Mouse (Mus musculus) liver, embryonic 14.5 days (tissue): ENCODE results near the gene Ing2. TPM values are rescaled to one million over a fixed set of nuclear protein-coding genes. Genes with fewer than 3 reads are reported as not detected.

ENCODE experiments used
- ATAC-seq: fragments of 200-750 bp; cut with Nextera tagmentation; 2 replicates; pipeline ENCODE4 v1.8.0; 2017; ENCODE audit warnings: moderate number of reproducible peaks, mild to moderate bottlenecking, moderate library complexity; ENCODE audit not compliant: insufficient read depth
- DNase-seq, 3 experiments: peaks; one replicate each; pipeline ENCODE4 v3.0.0-alpha.2; 2012 to 2013; ENCODE audit warnings: low read depth in 3 of 3, low spot score in 3 of 3
- H3K27ac ChIP-seq: fragments of 300-500 bp; sonication (generic); 2 replicates; pipeline ENCODE4 v1.5.1; 2014; ENCODE audit warnings: moderate library complexity, mild to moderate bottlenecking, control low read depth, inconsistent platforms
- H3K27me3 ChIP-seq: fragments of 300-500 bp; sonication (generic); 2 replicates; pipeline ENCODE4 v1.6.1; 2014; ENCODE audit warnings: mild to moderate bottlenecking, low read length, moderate library complexity; ENCODE audit not compliant: control insufficient read depth, insufficient read depth
- H3K36me3 ChIP-seq: fragments of 300-500 bp; sonication (generic); replicated peaks from 2 replicates; pipeline ENCODE4 v1.6.1; 2014; ENCODE audit warnings: low read depth; ENCODE audit not compliant: control insufficient read depth, insufficient read depth
- H3K4me1 ChIP-seq, 2 experiments: fragments of 200-500 bp in 1 of 2; fragments of 300-500 bp in 1 of 2; sonication (generic) in 1 of 2; replicated peaks; 2 replicates each; pipeline ENCODE4 v1.6.1; 2012 to 2014; ENCODE audit warnings: antibody characterized with exemption in 1 of 2, inconsistent platforms in 1 of 2, low read length in 1 of 2; ENCODE audit not compliant: control insufficient read depth in 2 of 2, insufficient read depth in 2 of 2
- H3K4me2 ChIP-seq: fragments of 300-500 bp; sonication (generic); 2 replicates; pipeline ENCODE4 v1.6.1; 2014; ENCODE audit warnings: low read depth, mild to moderate bottlenecking, control low read depth, moderate library complexity
- H3K4me3 ChIP-seq, 2 experiments: fragments of 200-500 bp in 1 of 2; fragments of 300-500 bp in 1 of 2; sonication (generic) in 1 of 2; 2 replicates each; pipeline ENCODE4 v1.5.1; 2012 to 2014; ENCODE audit warnings: low read depth in 2 of 2, low read length in 2 of 2, mild to moderate bottlenecking in 2 of 2, control low read depth in 1 of 2, inconsistent platforms in 1 of 2, moderate library complexity in 1 of 2; ENCODE audit not compliant: insufficient read depth in 1 of 2
- H3K9ac ChIP-seq: fragments of 300-500 bp; sonication (generic); replicated peaks from 2 replicates; pipeline ENCODE4 v1.6.1; 2014; ENCODE audit warnings: mild to moderate bottlenecking, control low read depth, moderate library complexity
- H3K9me3 ChIP-seq: fragments of 300-500 bp; sonication (generic); 2 replicates; pipeline ENCODE4 v1.6.1; 2016; ENCODE audit warnings: low read length, mixed read lengths; ENCODE audit not compliant: control insufficient read depth
- CTCF ChIP-seq: IDR thresholded peaks from 2 replicates; pipeline ENCODE4 v1.5.1; 2016; ENCODE audit warnings: antibody characterized with exemption, low read depth, control low read depth
- EP300 ChIP-seq: IDR thresholded peaks from 2 replicates; pipeline ENCODE4 v1.6.1; 2016; ENCODE audit warnings: antibody characterized with exemption, low read depth
- WGBS: fragments of 180-500 bp; shearing (Covaris S2); extraction: QIAGEN DNeasy Blood & Tissue Kit; methylation state at CpG from one replicate; pipeline ENCODE4 v1.1.7; 2014; ENCODE audit not compliant: insufficient replicate concordance; 5-methylcytosine and 5-hydroxymethylcytosine counted together
- polyA plus RNA-seq, 2 experiments: library from polyadenylated mRNA; depleted of rRNA in 1 of 2; stranded (reverse) in 1 of 2; unstranded in 1 of 2; fragments of >200 nt; fragmentation: Nextera tagmentation in 1 of 2; extraction: Ambion mirVana in 1 of 2; gene quantifications; 2 replicates each; pipeline versions ENCODE4 v1.2.1 to v1.2.3; 2012 to 2014

Ing2 gene
- polyA plus RNA-seq, 2 experiments = 8.9 to 14.1 TPM

DNA sequence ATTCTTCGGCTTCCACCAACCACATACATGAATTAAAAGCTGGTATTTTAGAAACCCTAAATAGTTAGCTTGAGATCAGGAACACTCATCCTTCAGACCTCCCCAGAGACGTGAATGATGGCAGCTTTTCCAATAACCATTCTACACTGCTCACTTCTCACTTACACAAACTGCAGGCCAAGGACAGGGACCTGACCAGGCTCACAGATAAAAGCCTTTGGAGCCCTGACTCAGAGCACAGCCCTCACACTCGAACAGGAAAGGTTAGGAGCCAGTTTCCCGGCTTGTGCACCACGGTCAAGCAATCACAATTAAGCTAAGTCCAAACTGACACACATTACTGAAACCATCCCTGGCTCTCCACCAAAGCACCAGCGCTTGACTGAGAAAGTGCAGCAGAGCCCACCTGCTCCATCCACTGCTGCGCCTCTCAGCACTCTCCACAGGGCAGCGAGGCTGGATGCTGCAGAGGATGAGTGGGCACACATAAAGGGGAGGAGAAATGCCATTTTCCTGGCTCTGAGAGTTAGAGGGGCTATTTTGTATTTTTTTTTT is 11.0 kb downstream of the Ing2 start:
- WGBS = 76% methylated on average over 8 of the region's 8 CpGs
- H3K27ac ChIP-seq = no peak overlapping the region
- no peak for TF ChIP-seq CTCF
- no peak for TF ChIP-seq EP300
- H3K9ac ChIP-seq = no peak overlapping the region
- no peak overlapping the region for H3K4me3 ChIP-seq
- no peak overlapping the region for H3K4me2 ChIP-seq
- peaks cover 9% of the 10 kb centered on the region for H3K36me3 ChIP-seq
- DNase-seq (no peak), ATAC-seq (no peak)
- no peaks in the 10 kb centered on the region for H3K27me3 ChIP-seq
- H3K4me1 ChIP-seq = no peaks in the 10 kb centered on the region
- H3K9me3 ChIP-seq = no peaks in the 10 kb centered on the region

DNA sequence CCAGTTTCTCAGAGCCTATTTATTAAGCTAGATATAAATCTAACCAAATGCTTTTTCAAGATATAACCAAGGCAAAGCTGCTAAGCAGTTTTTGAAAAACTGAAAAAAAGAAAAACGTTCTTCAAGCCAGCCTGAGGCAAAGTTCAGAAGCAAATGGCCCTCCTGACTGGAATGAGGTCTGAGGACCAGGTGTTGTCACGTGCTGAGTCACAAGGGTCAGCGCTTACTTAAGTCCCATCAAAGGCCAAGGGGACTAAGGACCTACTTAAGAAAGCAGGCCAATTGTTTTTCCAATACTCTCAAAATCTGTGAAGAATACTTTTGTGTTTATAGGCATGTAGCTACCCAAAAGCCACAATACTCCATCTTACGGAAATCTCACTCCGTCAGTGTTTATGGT is 12.2 kb downstream of the Ing2 start:
- H3K27me3 ChIP-seq = no peaks in the 10 kb centered on the region
- peaks cover 3% of the 10 kb centered on the region; the same call in 1 of the 2 replicates for H3K36me3 ChIP-seq
- no peak overlapping the region for H3K4me2 ChIP-seq
- H3K9me3 ChIP-seq = no peaks in the 10 kb centered on the region
- WGBS = 85% methylated on average over 5 of the region's 5 CpGs
- no peak for DNase-seq
- no peaks in the 10 kb centered on the region for H3K4me1 ChIP-seq
- H3K4me3 ChIP-seq = no peak overlapping the region
- no peak for ATAC-seq
- TF ChIP-seq EP300 (no peak), CTCF (no peak)
- H3K9ac ChIP-seq = no peak overlapping the region
- H3K27ac ChIP-seq = no peak overlapping the region

DNA sequence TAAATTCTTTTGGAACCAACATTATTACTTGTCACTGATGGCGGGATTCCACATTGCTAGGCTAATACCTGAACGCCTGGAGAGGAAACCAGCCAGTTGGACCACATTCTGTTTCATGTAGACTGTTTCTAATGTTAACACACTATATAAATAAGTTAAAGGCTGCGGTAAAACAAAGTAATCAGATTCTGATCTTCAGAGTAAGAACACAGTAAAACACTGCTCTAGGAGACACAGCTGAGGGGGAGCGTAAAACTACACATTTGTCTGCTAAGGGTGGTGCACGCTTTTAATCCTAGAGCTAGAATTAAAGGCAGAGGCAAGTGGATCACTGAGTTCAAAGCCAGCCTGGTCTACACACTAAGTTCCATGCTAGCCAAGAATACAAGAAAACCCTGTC is 12.6 kb downstream of the Ing2 start:
- Histone ChIP-seq H3K9me3 (no peaks in the 10 kb centered on the region), H3K4me1 (no peaks in the 10 kb centered on the region), H3K4me2 (no peak overlapping the region), H3K36me3 (no peaks in the 10 kb centered on the region), H3K4me3 (no peak overlapping the region), H3K27ac (no peak overlapping the region), H3K27me3 (no peaks in the 10 kb centered on the region), H3K9ac (no peak overlapping the region)
- ATAC-seq (no peak), DNase-seq (no peak)
- WGBS = 87% methylated on average over 5 of the region's 5 CpGs
- TF ChIP-seq EP300 (no peak), CTCF (no peak)

DNA sequence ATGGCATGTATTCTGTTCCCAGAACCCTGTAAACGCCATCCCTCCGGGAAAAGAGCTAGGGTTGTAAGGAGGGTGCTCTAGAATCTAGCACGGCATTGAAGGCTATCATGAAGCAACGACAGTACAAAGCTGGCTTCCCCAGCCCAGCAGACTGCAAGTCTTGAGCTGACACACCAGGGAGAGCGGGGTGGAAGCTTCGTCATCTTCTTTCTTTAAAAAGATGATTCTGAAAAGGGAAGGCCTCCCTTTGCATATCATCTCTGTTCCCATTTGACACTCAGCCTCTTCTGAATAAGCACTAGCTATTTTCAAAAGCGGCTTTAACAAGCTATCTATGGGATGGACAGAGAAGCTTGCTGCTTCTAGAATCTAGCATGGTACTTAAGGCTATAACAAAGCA is 15.0 kb downstream of the Ing2 start:
- 79% methylated on average over 7 of the region's 7 CpGs for WGBS
- DNase-seq = no peak
- ATAC-seq = no peak

DNA sequence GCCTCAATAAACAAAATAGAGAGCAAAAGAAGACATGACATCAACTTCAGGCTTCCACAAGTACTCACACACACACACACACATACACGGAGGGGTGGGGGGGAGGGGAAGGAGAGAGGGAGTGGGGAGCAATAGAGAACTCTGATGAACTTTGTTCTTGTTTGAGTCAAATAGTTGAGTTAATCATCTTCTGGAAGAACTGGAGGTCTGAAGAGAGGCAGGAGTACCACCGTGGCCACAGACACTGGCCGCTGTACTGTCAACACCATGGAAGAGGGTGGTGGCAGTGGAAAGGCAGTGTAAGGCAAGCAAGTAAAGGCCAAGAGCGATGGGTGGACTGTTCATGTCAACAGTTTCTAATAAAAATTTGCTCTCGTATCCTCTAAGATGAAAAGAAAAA is 15.9 kb downstream of the Ing2 start:
- TF ChIP-seq CTCF (no peak), EP300 (no peak)
- H3K4me3 ChIP-seq = no peak overlapping the region
- H3K4me2 ChIP-seq = no peak overlapping the region
- DNase-seq = no peak
- H3K36me3 ChIP-seq = no peaks in the 10 kb centered on the region
- ATAC-seq = no peak
- H3K9me3 ChIP-seq = no peaks in the 10 kb centered on the region
- H3K4me1 ChIP-seq = no peaks in the 10 kb centered on the region
- H3K27me3 ChIP-seq = no peaks in the 10 kb centered on the region
- no peak overlapping the region for H3K9ac ChIP-seq
- no peak overlapping the region for H3K27ac ChIP-seq
- WGBS = 70% methylated on average over 5 of the region's 5 CpGs

More for the DNA sequence above, 15.0 kb downstream of the Ing2 start:
- no peak overlapping the region for H3K4me2 ChIP-seq
- TF ChIP-seq CTCF (no peak), EP300 (no peak)
- no peaks in the 10 kb centered on the region for H3K9me3 ChIP-seq
- no peak overlapping the region for H3K9ac ChIP-seq
- no peak overlapping the region for H3K27ac ChIP-seq
- no peaks in the 10 kb centered on the region for H3K27me3 ChIP-seq
- no peaks in the 10 kb centered on the region for H3K36me3 ChIP-seq
- H3K4me1 ChIP-seq = no peaks in the 10 kb centered on the region
- no peak overlapping the region for H3K4me3 ChIP-seq
